Mouse (Mus musculus) erythroid progenitor cell, adult 5-6 weeks (primary cell): ENCODE results near the gene Syne1. TPM values are rescaled to one million over a fixed set of nuclear protein-coding genes. Genes with fewer than 3 reads are reported as not detected.

Experiments used
- ATAC-seq: replicated peaks from 2 replicates; pipeline ENCODE4 v1.8.0; 2016; ENCODE audit warnings: moderate number of reproducible peaks, mild to moderate bottlenecking, moderate TSS enrichment, inconsistent platforms; ENCODE audit not compliant: poor library complexity, low FRiP score, severe bottlenecking
- total RNA-seq, 2 experiments: library from RNA; stranded (forward) in 1 of 2; stranded (reverse) in 1 of 2; fragments of 150-400 nt in 1 of 2; fragments of 186-747, 209-891 nt in 1 of 2; gene quantifications; 2 replicates each; pipeline versions ENCODE4 v1.2.3 to v1.2.4; 2015 to 2017; ENCODE audit warnings: low replicate concordance in 2 of 2

Gene Syne1
- total RNA-seq, 2 experiments from 2014 or later, result 36.0 to 49.8 TPM

GRCm38 (mm10) chr10:5177446-5178015, 373.8 kb downstream of the Syne1 start:
- ATAC-seq, result no peak

- no peak for ATAC-seq
Measured at GRCm38 (mm10) chr10:5176371-5176770, 374.9 kb downstream of the Syne1 start.

GRCm38 (mm10) chr10:5170425-5170824, 380.9 kb downstream of the Syne1 start:
- ATAC-seq, result no peak

GRCm38 (mm10) chr10:5167481-5167880, 383.8 kb downstream of the Syne1 start:
- ATAC-seq, result no peak

GRCm38 (mm10) chr10:5165439-5165838, 385.8 kb downstream of the Syne1 start:
- no peak for ATAC-seq

- ATAC-seq, result no peak
Measured at GRCm38 (mm10) chr10:5163770-5164169, 387.5 kb downstream of the Syne1 start.

- no peak for ATAC-seq
Measured at GRCm38 (mm10) chr10:5163286-5163685, 388.0 kb downstream of the Syne1 start.

- ATAC-seq, result no peak
Measured at GRCm38 (mm10) chr10:5161394-5161872, 389.8 kb downstream of the Syne1 start.

GRCm38 (mm10) chr10:5159679-5160078, 391.6 kb downstream of the Syne1 start:
- no peak for ATAC-seq

GRCm38 (mm10) chr10:5153047-5153446, 398.2 kb downstream of the Syne1 start:
- ATAC-seq, result no peak

- no peak for ATAC-seq
Measured at GRCm38 (mm10) chr10:5141471-5141870, 409.8 kb downstream of the Syne1 start.

- ATAC-seq, result no peak
Measured at GRCm38 (mm10) chr10:5139932-5140264, 411.4 kb downstream of the Syne1 start.

GRCm38 (mm10) chr10:5139246-5139931, 411.9 kb downstream of the Syne1 start:
- no peak for ATAC-seq

GRCm38 (mm10) chr10:5132050-5132449, 419.2 kb downstream of the Syne1 start:
- ATAC-seq, result no peak

GRCm38 (mm10) chr10:5130495-5130894, 420.8 kb downstream of the Syne1 start:
- no peak for ATAC-seq

GRCm38 (mm10) chr10:5124757-5125156, 426.5 kb downstream of the Syne1 start:
- no peak for ATAC-seq

GRCm38 (mm10) chr10:5116720-5117119, 434.6 kb downstream of the Syne1 start:
- no peak for ATAC-seq

- ATAC-seq, result no peak
Measured at GRCm38 (mm10) chr10:5116155-5116554, 435.1 kb downstream of the Syne1 start.

- no peak for ATAC-seq
Measured at GRCm38 (mm10) chr10:5110773-5111172, 440.5 kb downstream of the Syne1 start.

GRCm38 (mm10) chr10:5097754-5098137, 453.5 kb downstream of the Syne1 start:
- no peak for ATAC-seq

GRCm38 (mm10) chr10:5096996-5097753, 454.1 kb downstream of the Syne1 start:
- ATAC-seq, result no peak
